Mouse (Mus musculus) testis, adult 10 weeks (tissue): ENCODE measurements around the gene Gm9936. TPM values are rescaled to one million over a fixed set of nuclear protein-coding genes. Genes with fewer than 3 reads are reported as not detected.

ENCODE experiments used
- polyA plus RNA-seq: library from polyadenylated mRNA; stranded (reverse); fragments of 350-450 nt; fragmentation: Illumina TruSeq; extraction: RNeasy Lipid Tissue Mini Kit (QIAGEN cat#74804); gene quantifications from one replicate; pipeline ENCODE4 v1.2.3, GENCODE M21; 2014; ENCODE audit warnings: low read depth, low replicate concordance

Gm9936 gene
- polyA plus RNA-seq = not detected

GRCm38 (mm10) chr5:114858582-114858981, at the start of gene Gm9936:
TSS of gene Gm9936 (minus strand) at chr5:114858682.

DNA sequence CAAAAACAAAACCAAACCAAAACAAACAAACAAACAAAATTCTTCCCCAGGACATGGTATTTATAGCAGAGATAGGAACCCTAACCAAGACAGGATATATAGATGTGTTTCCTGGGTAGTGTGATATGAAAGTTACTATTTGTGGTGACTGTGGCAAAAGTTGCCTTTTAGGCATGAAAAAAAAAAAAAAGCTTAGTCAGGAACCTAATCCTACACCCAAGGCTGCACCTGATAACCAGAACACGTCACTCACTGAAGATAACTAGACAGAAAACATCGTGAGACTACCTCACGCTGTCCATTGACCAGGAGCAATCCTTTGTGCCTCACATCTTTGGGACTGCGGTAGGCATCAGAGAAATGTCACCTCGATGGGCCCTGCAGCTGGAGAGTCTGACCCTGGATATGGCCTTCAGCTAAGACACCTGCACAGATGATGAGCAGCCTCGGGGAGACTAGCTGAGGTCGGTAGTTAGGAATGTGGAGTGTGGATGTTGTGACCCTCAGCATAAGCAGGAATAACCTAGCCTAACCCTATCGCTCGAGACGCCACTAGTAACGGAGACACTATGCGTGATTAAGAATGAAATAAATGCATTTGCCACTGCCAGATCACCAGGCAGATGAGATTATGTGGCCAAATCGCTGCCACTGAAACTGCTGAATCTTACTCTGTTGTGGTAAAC, 38.3 kb upstream of the Gm9936 start, which contains the start of gene Oasl2:
TSS of gene Oasl2 (plus strand) at position 249 of the 686 bp plus-strand sequence.

GRCm38 (mm10) chr5:114853364-114853763, 5.1 kb downstream of the Gm9936 start, which contains the start of gene 4930519G04Rik:
TSS of gene 4930519G04Rik (plus strand) at chr5:114853664.

GRCm38 (mm10) chr5:114822796-114823688, 35.4 kb downstream of the Gm9936 start, which contains the start of gene 1500011B03Rik:
TSS of gene 1500011B03Rik (minus strand) at chr5:114823468.

Other genes with a start within 250 kb of the Gm9936 start
- gene Trpv4, start 200.3 kb downstream of the Gm9936 start, polyA plus RNA-seq = not detected
- gene Gltp, start 167.7 kb downstream of the Gm9936 start, polyA plus RNA-seq = 3.3 TPM
- gene Tchp, start 150.9 kb downstream of the Gm9936 start, polyA plus RNA-seq = 12.0 TPM
- 109 TPM for gene Ankrd13a, start 84.0 kb downstream of the Gm9936 start, polyA plus RNA-seq
- 7.5 TPM for gene Git2, start 83.2 kb downstream of the Gm9936 start, polyA plus RNA-seq
- gene 1500011B03Rik, start 35.2 kb downstream of the Gm9936 start, polyA plus RNA-seq = 44.9 TPM
- gene 4930519G04Rik, start 5.0 kb downstream of the Gm9936 start, polyA plus RNA-seq = 31.9 TPM
- 8.8 TPM for gene Oasl2, start 38.3 kb upstream of the Gm9936 start, polyA plus RNA-seq
- 0.22 TPM for gene Oasl1, start 64.6 kb upstream of the Gm9936 start, polyA plus RNA-seq
- gene 2210016L21Rik, start 83.5 kb upstream of the Gm9936 start, polyA plus RNA-seq = 0.84 TPM
- gene Hnf1a, start 112.4 kb upstream of the Gm9936 start, polyA plus RNA-seq = not detected
- gene Sppl3, start 152.5 kb upstream of the Gm9936 start, polyA plus RNA-seq = 68.8 TPM
- not detected for gene Gm10401, start 239.6 kb upstream of the Gm9936 start, polyA plus RNA-seq